Mouse (Mus musculus) ES-Bruce4 (cell line): ENCODE results near the gene Dhx37. TPM values are rescaled to one million over a fixed set of nuclear protein-coding genes. Genes with fewer than 3 reads are reported as not detected.

Experiments
- H3K27ac ChIP-seq: 2 replicates; pipeline ENCODE4 v1.5.1; 2012; ENCODE audit warnings: low read length, inconsistent platforms; ENCODE audit not compliant: insufficient read depth
- H3K27me3 ChIP-seq: 2 replicates; pipeline ENCODE4 v1.6.1; 2012; ENCODE audit warnings: mild to moderate bottlenecking, low read length, inconsistent platforms; ENCODE audit not compliant: control insufficient read depth, poor library complexity, insufficient read depth, severe bottlenecking
- H3K36me3 ChIP-seq: 2 replicates; pipeline ENCODE4 v1.6.1; 2012; ENCODE audit warnings: inconsistent platforms, mild to moderate bottlenecking, low read length, moderate library complexity; ENCODE audit not compliant: control insufficient read depth, poor library complexity, insufficient read depth, severe bottlenecking
- H3K4me1 ChIP-seq: one replicate; pipeline ENCODE4 v1.8.1; 2011; ENCODE audit warnings: low read length; ENCODE audit not compliant: control insufficient read depth, insufficient read depth
- H3K4me3 ChIP-seq: 2 replicates; pipeline ENCODE4 v1.5.1; 2011; ENCODE audit warnings: low read depth, mild to moderate bottlenecking, low read length
- H3K9ac ChIP-seq: 2 replicates; pipeline ENCODE4 v1.6.1; 2012; ENCODE audit warnings: low read depth, mild to moderate bottlenecking, inconsistent platforms; ENCODE audit not compliant: poor library complexity, severe bottlenecking
- H3K9me3 ChIP-seq: replicated peaks from 2 replicates; pipeline ENCODE4 v1.6.1; 2012; ENCODE audit warnings: mild to moderate bottlenecking, low read length, inconsistent platforms; ENCODE audit not compliant: control insufficient read depth, poor library complexity, insufficient read depth, severe bottlenecking
- CTCF ChIP-seq: IDR thresholded peaks from one replicate; pipeline ENCODE4 v1.8.1; 2011; ENCODE audit warnings: low read depth, low read length
- EP300 ChIP-seq: IDR thresholded peaks from 2 replicates; pipeline ENCODE4 v1.6.1; 2011; ENCODE audit warnings: low read depth, low read length; ENCODE audit not compliant: insufficient read depth
- POLR2A ChIP-seq: IDR thresholded peaks from one replicate; pipeline ENCODE4 v1.8.1; 2011; ENCODE audit warnings: low read length; ENCODE audit not compliant: insufficient read depth
- polyA plus RNA-seq: library from polyadenylated mRNA; stranded (reverse); fragments of >200 nt; gene quantifications from 2 replicates; pipeline ENCODE4 v1.2.4, GENCODE M21; 2011; ENCODE audit warnings: low read depth; ENCODE audit not compliant: missing spikeins, insufficient read depth, insufficient read length

The Dhx37 gene
- polyA plus RNA-seq, 1 experiment, result 35.2 TPM

GRCm38 (mm10) chr5:125368156-125368555 is 65.8 kb downstream of the Dhx37 start:
- TF ChIP-seq CTCF, result no peak
- no peak overlapping the region for H3K27ac ChIP-seq
- no peaks in the 10 kb centered on the region for H3K36me3 ChIP-seq
- no peak overlapping the region for H3K9ac ChIP-seq
- no peaks in the 10 kb centered on the region for H3K27me3 ChIP-seq
- H3K9me3 ChIP-seq, result no peaks in the 10 kb centered on the region
- no peaks in the 10 kb centered on the region for H3K4me1 ChIP-seq
- H3K4me3 ChIP-seq, result no peak overlapping the region

- no peaks in the 10 kb centered on the region for H3K9me3 ChIP-seq
- no peak overlapping the region for H3K4me3 ChIP-seq
- H3K27ac ChIP-seq, result no peak overlapping the region
- no peak for TF ChIP-seq CTCF
- no peak for TF ChIP-seq POLR2A
- no peak for TF ChIP-seq EP300
- no peaks in the 10 kb centered on the region for H3K36me3 ChIP-seq
- no peaks in the 10 kb centered on the region for H3K27me3 ChIP-seq
- no peak overlapping the region for H3K9ac ChIP-seq
- no peaks in the 10 kb centered on the region for H3K4me1 ChIP-seq
These were observed 69.0 kb downstream of the Dhx37 start for GRCm38 (mm10) chr5:125364851-125365429.

- Histone ChIP-seq H3K9me3 (no peaks in the 10 kb centered on the region), H3K4me1 (no peaks in the 10 kb centered on the region)
These were observed 70.0 kb downstream of the Dhx37 start for GRCm38 (mm10) chr5:125363894-125364293.

More at GRCm38 (mm10) chr5:125363894-125364293, 70.0 kb downstream of the Dhx37 start:
- Histone ChIP-seq H3K27ac (no peak overlapping the region), H3K4me3 (no peak overlapping the region), H3K9ac (no peak overlapping the region), H3K36me3 (no peaks in the 10 kb centered on the region), H3K27me3 (no peaks in the 10 kb centered on the region)
- TF ChIP-seq EP300 (no peak), POLR2A (no peak), CTCF (no peak)

Other genes with a start within 250 kb of the Dhx37 start
- gene Scarb1, start 93.0 kb downstream of the Dhx37 start, polyA plus RNA-seq, result 59.6 and 63.9 TPM in 2 replicates
- gene Gm10382, start 44.8 kb downstream of the Dhx37 start, polyA plus RNA-seq, result not detected in 2 replicates
- gene Ubc, start 43.9 kb downstream of the Dhx37 start, polyA plus RNA-seq, result 329 and 334 TPM in 2 replicates
- gene Bri3bp, start 7.4 kb upstream of the Dhx37 start, polyA plus RNA-seq, result 43.8 and 45.8 TPM in 2 replicates
- gene Aacs, start 41.7 kb upstream of the Dhx37 start, polyA plus RNA-seq, result 23.2 and 26.3 TPM in 2 replicates
- gene Tmem132b, start 97.7 kb upstream of the Dhx37 start, polyA plus RNA-seq, result 0.15 and 0.20 TPM in 2 replicates